Comparison of ENCODE assay signal across 12 mouse cellular contexts in genomic region chr4:40180046-40180445, GRCm38 (mm10).
"Had no signal": no experiment of that assay in that cellular context is flagged by ENCODE, and none has a peak within 500 bp of the region (broad histone marks: within the 10 kb centered on the region; RNA-seq: fewer than 3 reads in every experiment).

No protein-coding gene starts in this region.

- H3K27me3 ChIP-seq: limb, embryonic 15.5 days; liver, embryonic 13.5 days; midbrain, embryonic 12.5 days; neural tube, embryonic 13.5 days; stomach, embryonic 15.5 days had no signal

- H3K9me3 ChIP-seq: limb, embryonic 15.5 days; liver, embryonic 13.5 days; midbrain, embryonic 12.5 days; neural tube, embryonic 13.5 days; stomach, embryonic 15.5 days had no signal

- H3K4me3 ChIP-seq: limb, embryonic 15.5 days; liver, embryonic 13.5 days; midbrain, embryonic 12.5 days; neural tube, embryonic 13.5 days; stomach, embryonic 15.5 days had no signal

- H3K4me1 ChIP-seq: limb, embryonic 15.5 days; midbrain, embryonic 12.5 days; neural tube, embryonic 13.5 days; stomach, embryonic 15.5 days had no signal

- H3K27ac ChIP-seq: limb, embryonic 15.5 days; liver, embryonic 13.5 days; midbrain, embryonic 12.5 days; neural tube, embryonic 13.5 days; stomach, embryonic 15.5 days had no signal

- H3K4me2 ChIP-seq: limb, embryonic 15.5 days; liver, embryonic 13.5 days; midbrain, embryonic 12.5 days; neural tube, embryonic 13.5 days; stomach, embryonic 15.5 days had no signal

- H3K9ac ChIP-seq: limb, embryonic 15.5 days; liver, embryonic 13.5 days; midbrain, embryonic 12.5 days; neural tube, embryonic 13.5 days; stomach, embryonic 15.5 days had no signal

- ATAC-seq: midbrain, embryonic 16.5 days had no signal

- DNase-seq: layer of hippocampus, postnatal 36 days; liver, embryonic 13.5 days; lung, adult 18-20 months; retina, postnatal 1 day; right cerebral cortex, postnatal 4 days; thymus, adult 2 months; thymus, postnatal 36 days had no signal
